Mouse (Mus musculus): ENCODE measurements around the gene Glb1l. TPM values are rescaled to one million over a fixed set of nuclear protein-coding genes. Genes with fewer than 3 reads are reported as not detected.

Glb1l gene
- polyA plus RNA-seq, 1 experiment from 2014 or later, result 24.0 TPM

GRCm38 (mm10) chr1:75187126-75187525 is 23.5 kb downstream of the Glb1l start:
- Histone ChIP-seq H3K4me1 (peaks cover 16% of the 10 kb centered on the region), H3K9ac (no peak overlapping the region), H3K27me3 (replicated peaks) (no peaks in the 10 kb centered on the region), H3K27ac (no peak overlapping the region), H3K4me2 (no peak overlapping the region), H3K4me3 (no peak overlapping the region), H3K9me3 (no peaks in the 10 kb centered on the region), H3K36me3 (replicated peaks) (peaks cover 42% of the 10 kb centered on the region)
- no peak for ATAC-seq (replicated peaks)

- Histone ChIP-seq H3K9ac (no peak overlapping the region), H3K4me1 (peaks cover 11% of the 10 kb centered on the region), H3K36me3 (replicated peaks) (peaks cover 49% of the 10 kb centered on the region), H3K4me2 (no peak overlapping the region), H3K27ac (no peak overlapping the region), H3K4me3 (no peak overlapping the region), H3K9me3 (no peaks in the 10 kb centered on the region), H3K27me3 (replicated peaks) (no peaks in the 10 kb centered on the region)
- 96% methylated on average over 11 of the region's 11 CpGs for WGBS
- no peak for ATAC-seq (replicated peaks)
Observed at GRCm38 (mm10) chr1:75185495-75185894, 25.1 kb downstream of the Glb1l start.

- H3K36me3 ChIP-seq (replicated peaks), result peaks cover 41% of the 10 kb centered on the region
- H3K27ac ChIP-seq, result no peak overlapping the region
- H3K4me1 ChIP-seq, result peaks cover 27% of the 10 kb centered on the region
- no peaks in the 10 kb centered on the region for H3K27me3 ChIP-seq (replicated peaks)
- 79% methylated on average over 4 of the region's 4 CpGs for WGBS
- H3K4me3 ChIP-seq, result no peak overlapping the region
- H3K9ac ChIP-seq, result no peak overlapping the region
- no peaks in the 10 kb centered on the region for H3K9me3 ChIP-seq
- ATAC-seq (replicated peaks), result no peak
- H3K4me2 ChIP-seq, result no peak overlapping the region
Observed at GRCm38 (mm10) chr1:75182160-75182559, 28.5 kb downstream of the Glb1l start.

- Histone ChIP-seq H3K36me3 (replicated peaks) (peaks cover 43% of the 10 kb centered on the region), H3K4me3 (no peak overlapping the region), H3K4me1 (peaks cover 27% of the 10 kb centered on the region), H3K4me2 (no peak overlapping the region), H3K9me3 (no peaks in the 10 kb centered on the region), H3K27me3 (replicated peaks) (no peaks in the 10 kb centered on the region), H3K27ac (no peak overlapping the region), H3K9ac (no peak overlapping the region)
- no peak for ATAC-seq (replicated peaks)
- WGBS, result 86% methylated on average over 4 of the region's 4 CpGs
Observed at GRCm38 (mm10) chr1:75181377-75181870, 29.2 kb downstream of the Glb1l start.

GRCm38 (mm10) chr1:75180741-75181140 is 29.9 kb downstream of the Glb1l start:
- ATAC-seq (replicated peaks), result peak; percentile 3; the same call in 1 of the 2 replicates
- H3K4me1 ChIP-seq, result peaks cover 27% of the 10 kb centered on the region
- 35% methylated on average over 7 of the region's 7 CpGs for WGBS
- peak overlapping the region; percentile 55 for H3K4me3 ChIP-seq
- peaks cover 43% of the 10 kb centered on the region for H3K36me3 ChIP-seq (replicated peaks)
- H3K27me3 ChIP-seq (replicated peaks), result no peaks in the 10 kb centered on the region
- 0 out of 2 replicates have a peak overlapping the region, but pooled peaks have one; percentile 50 for H3K27ac ChIP-seq
- peak overlapping the region; percentile 97 for H3K4me2 ChIP-seq
- no peak overlapping the region; the same call in 1 of the 2 replicates for H3K9ac ChIP-seq
- H3K9me3 ChIP-seq, result no peaks in the 10 kb centered on the region

- H3K4me3 ChIP-seq, result peak within 1 kb of the TSS; percentile 55
- H3K27ac ChIP-seq, result peak within 1 kb of the TSS; percentile 50; the same call in 1 of the 2 replicates
- no peaks in the 10 kb centered on the region for H3K27me3 ChIP-seq (replicated peaks)
- H3K9me3 ChIP-seq, result no peaks in the 10 kb centered on the region
- peak within 1 kb of the TSS; percentile 97 for H3K4me2 ChIP-seq
- H3K9ac ChIP-seq, result peak within 1 kb of the TSS; percentile 51
- WGBS, result under 1% methylated on average over 31 of the region's 31 CpGs
- ATAC-seq (replicated peaks), result peak; percentile 94
- peaks cover 27% of the 10 kb centered on the region for H3K4me1 ChIP-seq
- peaks cover 41% of the 10 kb centered on the region for H3K36me3 ChIP-seq (replicated peaks)
Observed at GRCm38 (mm10) chr1:75180105-75180590, 30.5 kb downstream of the Glb1l start, which contains the start of gene Abcb6. Gene Abcb6, minus strand, starts transcription at chr1:75180392.

- Histone ChIP-seq H3K27ac (peak overlapping the region; percentile 50; the same call in 1 of the 2 replicates), H3K9ac (peak overlapping the region; percentile 51), H3K36me3 (replicated peaks) (peaks cover 47% of the 10 kb centered on the region), H3K4me1 (peaks cover 27% of the 10 kb centered on the region), H3K4me2 (peak overlapping the region; percentile 97), H3K9me3 (no peaks in the 10 kb centered on the region), H3K4me3 (peak overlapping the region; percentile 55), H3K27me3 (replicated peaks) (no peaks in the 10 kb centered on the region)
- 7% methylated on average over 23 of the region's 23 CpGs for WGBS
- ATAC-seq (replicated peaks), result peak; percentile 49
Observed at GRCm38 (mm10) chr1:75179334-75180104, 31.1 kb downstream of the Glb1l start.

- H3K4me3 ChIP-seq, result peak within 1 kb of the TSS; percentile 85
- WGBS, result under 1% methylated on average over 59 of the region's 59 CpGs
- H3K9ac ChIP-seq, result peak within 1 kb of the TSS; percentile 58
- H3K27ac ChIP-seq, result peak within 1 kb of the TSS; percentile 91
- peaks cover 30% of the 10 kb centered on the region for H3K36me3 ChIP-seq (replicated peaks)
- no peaks in the 10 kb centered on the region for H3K9me3 ChIP-seq
- H3K4me2 ChIP-seq, result peak within 1 kb of the TSS; percentile 77
- H3K27me3 ChIP-seq (replicated peaks), result no peaks in the 10 kb centered on the region
- peaks cover 15% of the 10 kb centered on the region for H3K4me1 ChIP-seq
- ATAC-seq (replicated peaks), result peak; percentile 97
Observed at GRCm38 (mm10) chr1:75168472-75169464, 41.8 kb downstream of the Glb1l start, which contains the start of gene Zfand2b. Gene Zfand2b, plus strand, starts transcription at chr1:75168646.

- peak; percentile 68 for ATAC-seq (replicated peaks)
- H3K27me3 ChIP-seq (replicated peaks), result no peaks in the 10 kb centered on the region
- 6% methylated on average over 7 of the region's 7 CpGs for WGBS
- peak overlapping the region; percentile 58; the same call in 1 of the 2 replicates for H3K9ac ChIP-seq
- peak overlapping the region; percentile 77 for H3K4me2 ChIP-seq
- H3K9me3 ChIP-seq, result no peaks in the 10 kb centered on the region
- peaks cover 15% of the 10 kb centered on the region for H3K4me1 ChIP-seq
- H3K27ac ChIP-seq, result peak overlapping the region; percentile 91
- H3K36me3 ChIP-seq (replicated peaks), result peaks cover 24% of the 10 kb centered on the region
- peak overlapping the region; percentile 85 for H3K4me3 ChIP-seq
Observed at GRCm38 (mm10) chr1:75168093-75168471, 42.5 kb downstream of the Glb1l start.

- H3K4me2 ChIP-seq, result no peak overlapping the region
- ATAC-seq (replicated peaks), result no peak
- H3K9me3 ChIP-seq, result no peaks in the 10 kb centered on the region
- 83% methylated on average over 4 of the region's 4 CpGs for WGBS
- no peaks in the 10 kb centered on the region for H3K27me3 ChIP-seq (replicated peaks)
- no peak overlapping the region for H3K4me3 ChIP-seq
- H3K36me3 ChIP-seq (replicated peaks), result no peaks in the 10 kb centered on the region
- no peak overlapping the region for H3K9ac ChIP-seq
- no peaks in the 10 kb centered on the region for H3K4me1 ChIP-seq
- no peak overlapping the region for H3K27ac ChIP-seq
Observed at GRCm38 (mm10) chr1:75160256-75160617, 50.4 kb downstream of the Glb1l start.

- Histone ChIP-seq H3K9ac (no peak overlapping the region), H3K27ac (no peak overlapping the region), H3K9me3 (no peaks in the 10 kb centered on the region), H3K36me3 (replicated peaks) (no peaks in the 10 kb centered on the region), H3K27me3 (replicated peaks) (no peaks in the 10 kb centered on the region), H3K4me2 (no peak overlapping the region), H3K4me3 (no peak overlapping the region), H3K4me1 (no peaks in the 10 kb centered on the region)
- 73% methylated on average over 5 of the region's 5 CpGs for WGBS
- ATAC-seq (replicated peaks), result no peak
Observed at GRCm38 (mm10) chr1:75159540-75160255, 50.9 kb downstream of the Glb1l start.

All from midbrain, embryonic 15.5 days (tissue).